Mouse (Mus musculus) thymus, adult 2 months (tissue): ENCODE results near the gene Kxd1.

ENCODE experiments used
- CTCF ChIP-seq: fragments of 200-500 bp; IDR thresholded peaks from 2 replicates; pipeline ENCODE4 v1.5.1; 2012; ENCODE audit warnings: mild to moderate bottlenecking, control low read depth, low read length, moderate library complexity, borderline replicate concordance; ENCODE audit not compliant: control insufficient read depth, poor library complexity, insufficient read depth; ENCODE audit errors: extremely low read depth
- POLR2A ChIP-seq: fragments of 200-500 bp; IDR thresholded peaks from 2 replicates; pipeline ENCODE4 v1.6.1; 2012; ENCODE audit warnings: mild to moderate bottlenecking, low read length, control low read depth, moderate library complexity; ENCODE audit not compliant: control insufficient read depth, poor library complexity, insufficient read depth; ENCODE audit errors: extremely low read depth

GRCm38 (mm10) chr8:70468733-70469132, 59.0 kb downstream of the Kxd1 start:
- TF ChIP-seq CTCF (no peak), POLR2A (no peak)
